Mouse (Mus musculus) stomach, postnatal 0 days (tissue): ENCODE data around the gene Vps13d.

Source experiments
- CTCF ChIP-seq: IDR thresholded peaks from 2 replicates; pipeline ENCODE4 v1.5.1; 2016; ENCODE audit warnings: antibody characterized with exemption, low read depth, mild to moderate bottlenecking, moderate library complexity
- EP300 ChIP-seq: optimal IDR thresholded peaks from 2 replicates; pipeline ENCODE3; 2016; ENCODE audit warnings: antibody characterized with exemption

DNA sequence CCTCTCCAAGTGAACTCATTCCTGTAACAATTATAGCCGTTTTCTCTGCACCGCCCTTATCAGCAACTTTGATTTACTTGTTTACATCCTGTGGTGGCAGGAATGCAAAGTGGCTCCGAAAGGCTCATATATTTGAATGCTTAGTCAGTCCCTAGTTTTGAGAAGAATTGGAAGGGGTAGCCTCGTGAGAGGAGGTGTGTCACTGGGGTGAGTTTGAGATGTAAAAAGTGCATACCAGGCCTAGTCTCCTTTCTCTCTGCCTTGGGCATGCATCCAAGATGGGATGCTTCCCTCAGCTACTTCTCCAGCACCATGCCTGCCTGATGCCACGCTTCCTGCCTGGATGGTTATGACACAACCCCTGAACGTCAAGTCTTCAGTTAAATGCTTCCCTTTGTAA, 225.8 kb downstream of the Vps13d start:
- no peak for TF ChIP-seq EP300
- TF ChIP-seq CTCF: 0 out of 2 replicates have a peak, but pooled peaks have one; percentile 1
